Mouse (Mus musculus): ENCODE measurements around the gene Slc27a2. TPM values are rescaled to one million over a fixed set of nuclear protein-coding genes. Genes with fewer than 3 reads are reported as not detected.

Slc27a2 gene
- total and polyA plus RNA-seq, 2 experiments from 2014 or later = 8.2 to 9.8 TPM

DNA sequence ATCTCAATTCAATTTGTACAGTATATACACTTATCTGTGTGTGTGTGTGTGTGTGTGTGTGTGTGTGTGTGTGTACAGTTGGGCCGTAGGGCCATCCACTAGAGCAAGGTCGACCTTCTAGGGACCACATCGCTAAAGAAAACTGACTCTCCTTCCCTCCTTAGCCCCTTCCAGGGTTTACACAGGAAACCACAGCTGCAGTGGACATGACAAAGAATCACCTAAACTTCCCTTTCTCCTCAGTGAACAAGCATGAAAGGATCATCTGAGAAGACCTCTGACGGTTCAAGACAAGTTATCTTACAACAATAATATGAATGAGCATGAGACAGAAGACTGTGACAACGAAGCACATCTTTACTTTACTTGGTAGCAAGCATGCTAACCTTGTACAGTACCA, 311 bp upstream of the Slc27a2 start:
- Histone ChIP-seq H3K27me3 (ENCODE audit: insufficient read depth, low read length) (peaks cover 10% of the 10 kb centered on the region), H3K27ac (no peak overlapping the region), H3K9ac (replicated peaks; ENCODE audit: low read length) (no peak overlapping the region), H3K36me3 (ENCODE audit: insufficient read depth, low read length) (no peaks in the 10 kb centered on the region), H3K4me3 (ENCODE audit: low read length) (peak overlapping the region; percentile 54; the same call in 1 of the 2 replicates), H3K4me2 (ENCODE audit: low read depth, low read length) (peak overlapping the region; percentile 97; the same call in 1 of the 2 replicates), H3K4me1 (ENCODE audit: insufficient read depth, low read length) (peaks cover 6% of the 10 kb centered on the region; the same call in 1 of the 2 replicates), H3K9me3 (ENCODE audit: low read length) (no peaks in the 10 kb centered on the region)
- DNase-seq (ENCODE audit: low spot score) (no peak), ATAC-seq (no peak)
- TF ChIP-seq CTCF (IDR thresholded peaks at IDR 0.05; ENCODE audit: low read depth) = no peak
- 26% methylated on average over 5 of the region's 5 CpGs for WGBS

DNA sequence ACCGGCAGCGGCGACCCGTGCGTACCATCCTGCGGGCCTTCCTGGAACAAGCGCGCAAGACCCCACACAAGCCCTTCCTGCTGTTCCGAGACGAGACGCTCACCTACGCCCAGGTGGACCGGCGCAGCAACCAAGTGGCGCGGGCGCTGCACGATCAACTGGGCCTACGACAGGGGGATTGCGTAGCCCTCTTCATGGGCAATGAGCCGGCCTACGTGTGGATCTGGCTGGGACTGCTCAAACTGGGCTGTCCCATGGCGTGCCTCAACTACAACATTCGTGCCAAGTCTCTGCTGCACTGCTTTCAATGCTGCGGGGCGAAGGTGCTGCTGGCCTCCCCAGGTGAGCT, 1.1 kb downstream of the Slc27a2 start:
- DNase-seq (ENCODE audit: low spot score) = peak; percentile 36
- 2% methylated on average over 26 of the region's 26 CpGs for whole genome bisulfite sequencing
- H3K9me3 ChIP-seq (ENCODE audit: low read length) = no peaks in the 10 kb centered on the region
- H3K9ac ChIP-seq (replicated peaks; ENCODE audit: low read length) = peak overlapping the region; percentile 63
- peak overlapping the region; percentile 97 for H3K4me2 ChIP-seq (ENCODE audit: low read depth, low read length)
- peaks cover 6% of the 10 kb centered on the region; the same call in 1 of the 2 replicates for H3K4me1 ChIP-seq (ENCODE audit: insufficient read depth, low read length)
- peak overlapping the region; percentile 28; the same call in 1 of the 2 replicates for H3K27ac ChIP-seq
- ATAC-seq = peak; percentile 76
- peaks cover 10% of the 10 kb centered on the region for H3K27me3 ChIP-seq (ENCODE audit: insufficient read depth, low read length)
- TF ChIP-seq CTCF (IDR thresholded peaks at IDR 0.05; ENCODE audit: low read depth) = no peak
- no peaks in the 10 kb centered on the region for H3K36me3 ChIP-seq (ENCODE audit: insufficient read depth, low read length)
- H3K4me3 ChIP-seq (ENCODE audit: low read length) = peak overlapping the region; percentile 54

DNA sequence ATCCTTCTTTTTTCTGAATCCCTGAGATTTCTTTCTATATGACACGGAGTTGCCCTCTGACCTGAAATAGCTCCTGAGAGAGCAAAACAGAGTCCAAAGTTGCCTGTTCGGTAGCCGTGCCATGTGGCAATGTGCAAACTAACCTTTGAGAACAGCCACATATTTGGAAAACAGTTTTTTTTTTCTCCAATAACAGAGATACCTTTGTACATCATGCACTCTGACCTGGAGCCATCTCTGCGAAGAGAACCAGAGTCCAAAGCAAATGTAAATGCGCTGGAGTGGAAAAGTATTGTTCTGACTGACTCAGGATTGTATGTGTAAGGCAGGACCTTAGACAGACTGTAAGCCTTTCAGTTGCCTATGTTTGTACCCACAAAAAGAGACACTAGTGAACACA, 3.3 kb downstream of the Slc27a2 start:
- DNase-seq (ENCODE audit: low spot score) (no peak), ATAC-seq (no peak)
- Histone ChIP-seq H3K27ac (no peak overlapping the region), H3K9ac (replicated peaks; ENCODE audit: low read length) (no peak overlapping the region), H3K27me3 (ENCODE audit: insufficient read depth, low read length) (peaks cover 10% of the 10 kb centered on the region), H3K9me3 (ENCODE audit: low read length) (no peaks in the 10 kb centered on the region), H3K4me3 (ENCODE audit: low read length) (no peak overlapping the region), H3K4me2 (ENCODE audit: low read depth, low read length) (no peak overlapping the region), H3K36me3 (ENCODE audit: insufficient read depth, low read length) (no peaks in the 10 kb centered on the region), H3K4me1 (ENCODE audit: insufficient read depth, low read length) (peaks cover 6% of the 10 kb centered on the region; the same call in 1 of the 2 replicates)
- TF ChIP-seq CTCF (IDR thresholded peaks at IDR 0.05; ENCODE audit: low read depth) = no peak
- WGBS = 82% methylated on average over 5 of the region's 5 CpGs

DNA sequence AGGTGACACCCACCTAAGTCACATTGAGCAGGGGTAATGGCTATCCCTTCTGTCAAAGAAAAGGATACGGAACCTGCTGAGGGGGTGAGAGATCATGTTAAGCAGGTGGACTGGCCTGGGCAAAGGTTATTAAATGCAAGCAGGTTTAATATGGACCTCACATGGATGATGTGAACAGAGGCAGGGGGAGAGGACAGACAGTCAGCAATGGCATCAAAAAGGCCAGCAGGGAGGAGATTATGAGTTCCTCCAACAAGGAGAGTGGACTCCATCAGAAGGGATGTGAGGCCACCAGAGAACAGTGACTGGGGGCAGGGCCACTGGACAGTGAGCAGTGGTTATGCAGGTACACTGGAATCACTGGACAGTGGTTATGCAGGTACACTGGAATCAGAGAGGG, 7.9 kb downstream of the Slc27a2 start:
- no peaks in the 10 kb centered on the region for H3K4me1 ChIP-seq (ENCODE audit: insufficient read depth, low read length)
- no peak for TF ChIP-seq CTCF (IDR thresholded peaks at IDR 0.05; ENCODE audit: low read depth)
- no peak overlapping the region for H3K27ac ChIP-seq
- no peaks in the 10 kb centered on the region for H3K27me3 ChIP-seq (ENCODE audit: insufficient read depth, low read length)
- H3K9ac ChIP-seq (replicated peaks; ENCODE audit: low read length) = no peak overlapping the region
- H3K9me3 ChIP-seq (ENCODE audit: low read length) = no peaks in the 10 kb centered on the region
- no peaks in the 10 kb centered on the region for H3K36me3 ChIP-seq (ENCODE audit: insufficient read depth, low read length)
- no peak overlapping the region for H3K4me2 ChIP-seq (ENCODE audit: low read depth, low read length)
- WGBS = 94% methylated on average over 1 of the region's 1 CpGs
- no peak overlapping the region for H3K4me3 ChIP-seq (ENCODE audit: low read length)
- DNase-seq (ENCODE audit: low spot score) = no peak
- no peak for ATAC-seq

DNA sequence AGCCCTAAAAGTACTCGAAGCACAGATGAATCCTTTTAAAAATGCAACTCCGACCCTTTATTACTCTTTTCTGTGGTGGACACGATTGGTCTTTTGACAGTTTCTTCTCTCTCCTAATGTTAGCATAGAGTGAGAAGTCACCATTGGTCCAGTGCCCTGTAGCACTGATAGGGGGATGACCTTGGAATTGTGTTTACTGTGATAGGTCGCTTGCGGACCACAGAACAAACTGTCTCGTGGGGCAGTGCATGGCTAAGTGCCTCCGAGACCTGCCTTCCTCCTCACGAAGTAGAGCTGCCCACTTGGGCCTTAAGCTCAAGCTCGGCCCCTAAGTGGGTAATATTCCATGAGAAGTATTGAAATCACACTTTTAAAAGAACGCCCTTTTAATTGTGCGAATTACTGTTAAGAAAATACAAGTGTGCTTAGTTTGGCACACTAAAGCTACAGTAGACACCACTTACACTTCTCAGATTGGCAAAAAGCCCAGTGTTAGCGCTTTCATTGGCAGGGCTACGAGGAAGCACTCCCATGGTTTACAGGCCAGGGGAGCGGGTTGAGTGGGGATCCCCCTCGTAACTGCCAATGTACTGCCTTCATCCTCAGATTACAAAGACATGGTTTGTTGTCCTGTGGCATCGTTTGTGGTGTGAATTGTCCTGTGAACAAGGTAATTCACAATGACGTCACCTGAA, 11.4 kb downstream of the Slc27a2 start:
- no peak overlapping the region for H3K9ac ChIP-seq (replicated peaks; ENCODE audit: low read length)
- H3K27ac ChIP-seq = no peak overlapping the region
- no peaks in the 10 kb centered on the region for H3K9me3 ChIP-seq (ENCODE audit: low read length)
- no peak for ATAC-seq
- H3K4me1 ChIP-seq (ENCODE audit: insufficient read depth, low read length) = no peaks in the 10 kb centered on the region
- H3K27me3 ChIP-seq (ENCODE audit: insufficient read depth, low read length) = no peaks in the 10 kb centered on the region
- TF ChIP-seq CTCF (IDR thresholded peaks at IDR 0.05; ENCODE audit: low read depth) = no peak
- H3K4me3 ChIP-seq (ENCODE audit: low read length) = no peak overlapping the region
- no peak overlapping the region for H3K4me2 ChIP-seq (ENCODE audit: low read depth, low read length)
- no peaks in the 10 kb centered on the region for H3K36me3 ChIP-seq (ENCODE audit: insufficient read depth, low read length)
- peak; percentile 65 for DNase-seq (ENCODE audit: low spot score)
- WGBS = 50% methylated on average over 17 of the region's 17 CpGs

DNA sequence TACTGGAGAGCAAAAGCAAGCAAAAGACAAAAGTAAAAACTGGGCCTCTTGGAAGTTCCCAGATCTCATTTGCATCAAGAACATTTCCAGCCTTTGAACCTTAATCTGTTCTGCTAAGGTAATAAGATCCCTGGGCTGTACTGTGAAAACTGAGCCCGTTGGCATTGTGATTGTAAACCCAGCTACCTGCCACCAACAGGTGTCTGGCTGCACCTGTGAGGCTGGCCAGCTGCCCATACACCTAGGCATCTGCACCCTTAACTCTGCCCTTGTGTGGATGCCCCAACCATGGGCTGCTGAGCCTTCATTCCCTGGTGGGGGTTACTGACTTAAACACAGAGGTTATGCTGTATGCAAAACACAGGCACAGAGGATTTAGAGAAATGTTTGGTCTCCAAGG, 20.0 kb downstream of the Slc27a2 start:
- H3K4me3 ChIP-seq (ENCODE audit: low read length) = no peak overlapping the region
- H3K27me3 ChIP-seq (ENCODE audit: insufficient read depth, low read length) = no peaks in the 10 kb centered on the region
- no peak for ATAC-seq
- no peaks in the 10 kb centered on the region for H3K4me1 ChIP-seq (ENCODE audit: insufficient read depth, low read length)
- 79% methylated on average over 1 of the region's 1 CpGs for WGBS
- H3K4me2 ChIP-seq (ENCODE audit: low read depth, low read length) = no peak overlapping the region
- H3K27ac ChIP-seq = no peak overlapping the region
- no peak for TF ChIP-seq CTCF (IDR thresholded peaks at IDR 0.05; ENCODE audit: low read depth)
- no peaks in the 10 kb centered on the region for H3K36me3 ChIP-seq (ENCODE audit: insufficient read depth, low read length)
- no peak for DNase-seq (ENCODE audit: low spot score)
- H3K9ac ChIP-seq (replicated peaks; ENCODE audit: low read length) = no peak overlapping the region
- H3K9me3 ChIP-seq (ENCODE audit: low read length) = peaks cover 6% of the 10 kb centered on the region; the same call in 1 of the 2 replicates

DNA sequence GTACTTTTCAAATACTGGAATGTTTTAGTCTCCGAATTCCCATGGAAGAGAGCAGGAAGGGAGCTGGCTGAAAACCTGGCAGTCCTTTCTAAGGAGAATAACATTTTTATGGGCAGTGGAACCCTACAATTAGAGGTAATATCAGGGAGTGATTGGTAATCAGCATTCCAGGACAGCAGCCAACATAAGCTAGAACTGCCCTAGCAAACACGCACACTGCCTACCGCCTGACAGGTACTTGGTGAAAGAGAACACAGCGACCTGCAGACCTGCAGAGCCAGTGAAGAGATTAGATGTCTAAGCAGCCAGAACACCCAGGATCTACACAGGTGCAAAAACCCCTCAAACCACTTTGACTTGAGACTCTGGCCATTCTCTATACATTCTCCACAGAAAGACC, 20.5 kb downstream of the Slc27a2 start:
- H3K27me3 ChIP-seq (ENCODE audit: insufficient read depth, low read length) = no peaks in the 10 kb centered on the region
- H3K27ac ChIP-seq = no peak overlapping the region
- ATAC-seq (no peak), DNase-seq (ENCODE audit: low spot score) (no peak)
- H3K36me3 ChIP-seq (ENCODE audit: insufficient read depth, low read length) = no peaks in the 10 kb centered on the region
- no peak overlapping the region for H3K9ac ChIP-seq (replicated peaks; ENCODE audit: low read length)
- H3K4me3 ChIP-seq (ENCODE audit: low read length) = no peak overlapping the region
- H3K9me3 ChIP-seq (ENCODE audit: low read length) = peaks cover 6% of the 10 kb centered on the region; the same call in 1 of the 2 replicates
- H3K4me1 ChIP-seq (ENCODE audit: insufficient read depth, low read length) = no peaks in the 10 kb centered on the region
- TF ChIP-seq CTCF (IDR thresholded peaks at IDR 0.05; ENCODE audit: low read depth) = no peak
- WGBS = 77% methylated on average over 4 of the region's 4 CpGs
- H3K4me2 ChIP-seq (ENCODE audit: low read depth, low read length) = no peak overlapping the region

All from hindbrain, postnatal 0 days (tissue).